Mouse (Mus musculus) testis, postnatal 14 days (tissue): Measurements from ENCODE around the gene Ezh1.

ENCODE experiments used
- DNase-seq: peaks from one replicate; pipeline ENCODE4 v3.0.0; 2021; ENCODE audit warnings: low spot score

Ezh1 gene

GRCm38 (mm10) chr11:101143338-101144225 lies 82.7 kb downstream of the Ezh1 start:
- peak; percentile 61 for DNase-seq

DNA sequence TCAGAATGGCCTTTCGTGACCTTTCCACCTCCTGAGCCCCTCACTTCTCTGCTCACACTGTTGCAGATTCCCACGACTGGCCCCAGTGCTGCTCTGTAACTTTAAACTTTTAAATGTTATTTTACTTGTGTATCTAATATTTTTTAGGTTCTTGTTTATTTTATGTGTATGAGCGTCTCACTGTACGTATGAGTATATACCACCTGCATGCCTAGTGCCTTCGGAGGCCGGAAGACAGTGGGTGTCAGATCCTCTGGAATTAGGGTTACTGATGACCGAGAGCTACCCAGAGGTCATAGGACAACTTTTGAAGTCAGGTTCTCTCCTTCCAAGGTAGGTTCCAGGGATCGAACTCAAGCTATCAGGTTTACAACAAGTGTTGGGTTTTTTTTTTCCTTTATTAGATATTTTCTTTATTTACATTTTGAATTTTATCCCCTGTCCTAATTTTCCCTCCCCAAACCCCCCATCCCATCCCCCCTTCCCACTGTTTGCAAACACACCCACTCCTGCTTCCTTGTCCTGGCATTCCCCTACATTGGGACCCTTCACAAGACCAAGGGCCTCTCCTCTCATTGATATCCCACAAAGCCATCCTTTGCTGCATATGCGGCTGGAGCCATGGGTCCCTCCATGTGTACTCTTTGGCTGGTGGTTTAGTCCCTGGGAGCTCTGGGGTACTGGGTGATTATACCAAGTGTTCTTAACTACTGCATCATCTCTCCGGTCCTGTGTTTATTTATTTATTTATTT lies 83.9 kb downstream of the Ezh1 start:
- DNase-seq, result no peak
